Comparison of ENCODE assay signal across 14 mouse cellular contexts in the genomic region with DNA sequence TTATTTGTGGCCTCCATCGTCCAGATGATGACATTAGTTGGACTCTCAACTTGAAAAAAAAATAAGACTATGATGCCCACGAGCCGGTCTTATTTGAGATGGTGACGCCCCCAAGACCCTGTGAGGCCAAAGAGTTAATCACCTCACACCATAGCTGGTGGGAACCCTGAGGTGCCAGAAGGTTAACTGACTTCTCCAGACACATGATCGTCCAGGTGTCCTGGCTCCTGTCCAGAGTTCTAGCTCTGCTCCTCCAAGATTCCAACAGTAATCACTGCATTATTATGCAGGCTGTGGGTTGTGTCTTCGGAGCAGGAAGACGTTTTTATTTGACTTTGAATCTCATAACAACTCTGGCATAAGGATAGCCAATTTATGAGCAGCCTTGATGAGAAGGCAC.
"Had no signal": no experiment of that assay in that cellular context is flagged by ENCODE, and none has a peak within 500 bp of the region (broad histone marks: within the 10 kb centered on the region; RNA-seq: fewer than 3 reads in every experiment).

No protein-coding gene starts in this region.

- H3K9ac ChIP-seq: liver, embryonic 14.5 days; midbrain, embryonic 13.5 days; neural tube, embryonic 15.5 days; stomach, embryonic 15.5 days had no signal

- H3K27me3 ChIP-seq: midbrain, embryonic 13.5 days; neural tube, embryonic 15.5 days; stomach, embryonic 15.5 days had no signal

- H3K9me3 ChIP-seq: midbrain, embryonic 13.5 days; neural tube, embryonic 15.5 days; stomach, embryonic 15.5 days had no signal

- ATAC-seq: midbrain, embryonic 13.5 days had no signal

- H3K4me3 ChIP-seq: left cerebral cortex, adult 2 months; midbrain, embryonic 13.5 days; myocyte; neural tube, embryonic 15.5 days; stomach, embryonic 15.5 days had no signal

- H3K4me1 ChIP-seq: midbrain, embryonic 13.5 days; neural tube, embryonic 15.5 days; stomach, embryonic 15.5 days had no signal

- H3K36me3 ChIP-seq: midbrain, embryonic 13.5 days; neural tube, embryonic 15.5 days; stomach, embryonic 15.5 days had no signal

- DNase-seq: kidney, adult 18-20 months; kidney, postnatal 14 days; liver; lung, adult 18-20 months; retina, postnatal 1 day; right cerebral cortex, postnatal 4 days; thymus, adult 2 months; thymus, postnatal 25 days had no signal

- H3K27ac ChIP-seq: left cerebral cortex, adult 2 months; liver, embryonic 14.5 days; midbrain, embryonic 13.5 days; neural tube, embryonic 15.5 days; stomach, embryonic 15.5 days had no signal

- H3K4me2 ChIP-seq: midbrain, embryonic 13.5 days; neural tube, embryonic 15.5 days; stomach, embryonic 15.5 days had no signal
